Mouse (Mus musculus) intestine, embryonic 16.5 days (tissue): ENCODE measurements around the gene Trim8. TPM values are rescaled to one million over a fixed set of nuclear protein-coding genes. Genes with fewer than 3 reads are reported as not detected.

Experiments used
- ATAC-seq: fragments of 200-750 bp; cut with Nextera tagmentation; 2 replicates; pipeline ENCODE4 v1.8.0; 2017; ENCODE audit warnings: moderate TSS enrichment, moderate library complexity
- H3K27ac ChIP-seq: fragments of 300-500 bp; sonication (generic); 2 replicates; pipeline ENCODE4 v1.5.1; 2014; ENCODE audit warnings: mild to moderate bottlenecking, low read length
- H3K27me3 ChIP-seq: fragments of 300-500 bp; sonication (generic); replicated peaks from 2 replicates; pipeline ENCODE4 v1.6.1; 2014; ENCODE audit warnings: low read length, control low read depth, mixed read lengths; ENCODE audit not compliant: control insufficient read depth, insufficient read depth
- H3K36me3 ChIP-seq: fragments of 300-500 bp; sonication (generic); 2 replicates; pipeline ENCODE4 v1.6.1; 2014; ENCODE audit warnings: low read length, control low read depth; ENCODE audit not compliant: control insufficient read depth, insufficient read depth
- H3K4me1 ChIP-seq: fragments of 300-500 bp; sonication (generic); 2 replicates; pipeline ENCODE4 v1.6.1; 2014; ENCODE audit warnings: low read length, control low read depth, mixed read lengths; ENCODE audit not compliant: control insufficient read depth, insufficient read depth
- H3K4me2 ChIP-seq: fragments of 300-500 bp; sonication (generic); 2 replicates; pipeline ENCODE4 v1.6.1; 2014; ENCODE audit warnings: low read depth, low read length, control low read depth
- H3K4me3 ChIP-seq: fragments of 300-500 bp; sonication (generic); 2 replicates; pipeline ENCODE4 v1.5.1; 2014; ENCODE audit warnings: mild to moderate bottlenecking, low read length
- H3K9ac ChIP-seq: fragments of 300-500 bp; sonication (generic); 2 replicates; pipeline ENCODE4 v1.6.1; 2014; ENCODE audit warnings: low read depth, low read length
- H3K9me3 ChIP-seq: fragments of 300-500 bp; sonication (generic); 2 replicates; pipeline ENCODE4 v1.6.1; 2016; ENCODE audit warnings: low read length, control low read depth; ENCODE audit not compliant: control insufficient read depth
- WGBS: fragments of 180-500 bp; shearing (Covaris S2); extraction: QIAGEN DNeasy Blood & Tissue Kit; methylation state at CpG from one replicate; pipeline ENCODE4 v1.1.7; 2014; 5-methylcytosine and 5-hydroxymethylcytosine counted together
- polyA plus RNA-seq: library from polyadenylated mRNA; unstranded; fragments of >200 nt; fragmentation: Nextera tagmentation; extraction: Ambion mirVana; gene quantifications from 2 replicates; pipeline ENCODE4 v1.2.1, GENCODE M21; 2015

The Trim8 gene
- polyA plus RNA-seq = 10.1 and 13.7 TPM in 2 replicates

GRCm38 (mm10) chr19:46501401-46502068 lies at the start of gene Trim8:
Trim8 (plus strand) TSS chr19:46501702.
- H3K4me1 ChIP-seq = peaks cover 21% of the 10 kb centered on the region
- H3K9ac ChIP-seq = peak within 1 kb of the TSS; percentile 97
- H3K27me3 ChIP-seq = no peaks in the 10 kb centered on the region
- WGBS = 2% methylated on average over 48 of the region's 64 CpGs
- ATAC-seq = peak; percentile 38
- H3K4me2 ChIP-seq = peak within 1 kb of the TSS; percentile 62
- peak within 1 kb of the TSS; percentile 87 for H3K4me3 ChIP-seq
- no peaks in the 10 kb centered on the region for H3K9me3 ChIP-seq
- H3K27ac ChIP-seq = peak within 1 kb of the TSS; percentile 100
- H3K36me3 ChIP-seq = 0 out of 2 replicates have a peak, but pooled peaks cover 3% of the 10 kb centered on the region

- H3K4me2 ChIP-seq = no peak overlapping the region
- H3K27me3 ChIP-seq = no peaks in the 10 kb centered on the region
- H3K9ac ChIP-seq = no peak overlapping the region
- no peak for ATAC-seq
- no peaks in the 10 kb centered on the region for H3K36me3 ChIP-seq
- no peak overlapping the region for H3K27ac ChIP-seq
- H3K9me3 ChIP-seq = no peaks in the 10 kb centered on the region
- 43% methylated on average over 10 of the region's 10 CpGs for WGBS
- H3K4me1 ChIP-seq = peaks cover 33% of the 10 kb centered on the region
- H3K4me3 ChIP-seq = no peak overlapping the region
These were observed 49.3 kb upstream of the Trim8 start for GRCm38 (mm10) chr19:46452052-46452827.

GRCm38 (mm10) chr19:46452916-46453315 lies 48.6 kb upstream of the Trim8 start:
- no peaks in the 10 kb centered on the region for H3K9me3 ChIP-seq
- H3K27me3 ChIP-seq = no peaks in the 10 kb centered on the region
- H3K4me2 ChIP-seq = no peak overlapping the region
- no peak overlapping the region for H3K9ac ChIP-seq
- WGBS = 81% methylated on average over 9 of the region's 9 CpGs
- ATAC-seq = no peak
- H3K36me3 ChIP-seq = no peaks in the 10 kb centered on the region
- no peak overlapping the region for H3K27ac ChIP-seq
- peaks cover 32% of the 10 kb centered on the region for H3K4me1 ChIP-seq
- H3K4me3 ChIP-seq = no peak overlapping the region

GRCm38 (mm10) chr19:46454126-46454880 lies 47.2 kb upstream of the Trim8 start:
- peak overlapping the region; percentile 94 for H3K27ac ChIP-seq
- WGBS = 33% methylated on average over 20 of the region's 20 CpGs
- H3K9me3 ChIP-seq = no peaks in the 10 kb centered on the region
- peak; percentile 9 for ATAC-seq
- peak overlapping the region; percentile 64 for H3K9ac ChIP-seq
- peak overlapping the region; percentile 34 for H3K4me2 ChIP-seq
- H3K4me1 ChIP-seq = peaks cover 30% of the 10 kb centered on the region
- H3K36me3 ChIP-seq = no peaks in the 10 kb centered on the region
- no peak overlapping the region for H3K4me3 ChIP-seq
- H3K27me3 ChIP-seq = no peaks in the 10 kb centered on the region

- H3K4me1 ChIP-seq = peaks cover 32% of the 10 kb centered on the region
- H3K9me3 ChIP-seq = no peaks in the 10 kb centered on the region
- H3K27ac ChIP-seq = peak overlapping the region; percentile 94
- peak; percentile 73 for ATAC-seq
- no peaks in the 10 kb centered on the region for H3K27me3 ChIP-seq
- H3K4me3 ChIP-seq = no peak overlapping the region
- H3K4me2 ChIP-seq = peak overlapping the region; percentile 34
- H3K9ac ChIP-seq = peak overlapping the region; percentile 64
- WGBS = 11% methylated on average over 1 of the region's 1 CpGs
- H3K36me3 ChIP-seq = no peaks in the 10 kb centered on the region
These were observed 46.5 kb upstream of the Trim8 start for GRCm38 (mm10) chr19:46455032-46455431.

- Histone ChIP-seq H3K9me3 (no peaks in the 10 kb centered on the region), H3K4me3 (no peak overlapping the region), H3K36me3 (no peaks in the 10 kb centered on the region), H3K4me2 (no peak overlapping the region), H3K4me1 (peaks cover 32% of the 10 kb centered on the region), H3K9ac (peak overlapping the region; percentile 64), H3K27me3 (no peaks in the 10 kb centered on the region), H3K27ac (peak overlapping the region; percentile 94)
- WGBS = 88% methylated on average over 8 of the region's 8 CpGs
- peak; percentile 9; the same call in 1 of the 2 replicates for ATAC-seq
These were observed 45.9 kb upstream of the Trim8 start for GRCm38 (mm10) chr19:46455556-46455955.

GRCm38 (mm10) chr19:46456018-46456735 lies 45.3 kb upstream of the Trim8 start:
- ATAC-seq = peak; percentile 63
- H3K27me3 ChIP-seq = no peaks in the 10 kb centered on the region
- H3K4me1 ChIP-seq = peaks cover 32% of the 10 kb centered on the region
- no peak overlapping the region for H3K4me3 ChIP-seq
- H3K9me3 ChIP-seq = no peaks in the 10 kb centered on the region
- peak overlapping the region; percentile 94 for H3K27ac ChIP-seq
- H3K36me3 ChIP-seq = no peaks in the 10 kb centered on the region
- H3K9ac ChIP-seq = peak overlapping the region; percentile 64; the same call in 1 of the 2 replicates
- 75% methylated on average over 5 of the region's 5 CpGs for WGBS
- H3K4me2 ChIP-seq = no peak overlapping the region

- Histone ChIP-seq H3K27me3 (no peaks in the 10 kb centered on the region), H3K4me1 (peaks cover 34% of the 10 kb centered on the region), H3K4me2 (no peak overlapping the region), H3K36me3 (0 out of 2 replicates have a peak, but pooled peaks cover 2% of the 10 kb centered on the region), H3K4me3 (no peak overlapping the region), H3K9ac (no peak overlapping the region), H3K27ac (0 out of 2 replicates have a peak overlapping the region, but pooled peaks have one; percentile 2), H3K9me3 (no peaks in the 10 kb centered on the region)
- ATAC-seq = no peak
- 78% methylated on average over 5 of the region's 5 CpGs for WGBS
These were observed 43.7 kb upstream of the Trim8 start for GRCm38 (mm10) chr19:46457798-46458197.
